Mouse (Mus musculus) stomach, adult 2 months (tissue): ENCODE results near the gene Epas1. TPM values are rescaled to one million over a fixed set of nuclear protein-coding genes. Genes with fewer than 3 reads are reported as not detected.

Experiments used
- polyA plus RNA-seq: library from polyadenylated mRNA; depleted of rRNA; stranded (reverse); fragments of >200 nt; gene quantifications from 2 replicates; pipeline ENCODE4 v1.2.3, GENCODE M21; 2012; rRNA removed

Gene Epas1
- 14.8 and 21.9 TPM in 2 replicates for polyA plus RNA-seq

DNA sequence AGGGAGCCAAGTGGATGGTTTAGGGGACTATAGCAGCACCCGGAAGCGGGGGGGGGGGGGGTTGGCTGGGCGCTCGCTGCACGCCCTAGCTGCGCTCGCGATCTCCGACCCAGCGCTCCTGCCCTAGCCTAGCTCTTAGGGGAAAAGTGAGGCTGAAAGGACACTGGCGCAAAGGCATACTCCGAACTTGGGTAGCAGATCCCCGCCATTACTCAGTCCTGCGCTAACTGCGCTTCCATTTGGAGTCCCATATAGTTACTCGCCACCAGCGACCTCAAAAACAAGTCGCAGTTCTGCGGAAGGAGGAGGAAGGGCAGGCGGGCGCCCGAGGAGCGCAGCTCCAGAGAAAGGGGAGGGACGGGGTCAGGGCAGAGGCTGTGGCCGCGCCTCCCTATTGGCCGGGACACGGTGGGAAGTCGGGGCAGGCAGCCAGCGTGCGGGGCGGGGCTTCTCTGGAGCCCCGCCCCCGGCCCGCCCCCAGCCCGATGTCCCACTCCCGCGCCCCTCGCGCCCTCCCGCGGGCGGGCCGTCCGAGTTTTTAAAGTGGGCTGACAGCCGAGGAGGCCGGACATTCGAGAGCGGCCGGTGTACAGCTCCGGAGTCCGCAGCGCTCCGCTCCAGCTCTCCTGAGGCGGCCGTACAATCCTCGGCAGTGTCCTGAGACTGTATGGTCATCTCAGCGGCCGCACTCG lies at the start of gene Epas1:
Gene Epas1 (plus strand): TSS at position 571 of the 692 bp plus-strand sequence.

Other genes starting within 250 kb of the Epas1 start
- not detected in 2 replicates for gene Gm10309, start 248.5 kb upstream of the Epas1 start, polyA plus RNA-seq
- gene Tmem247, start 163.6 kb downstream of the Epas1 start, polyA plus RNA-seq: not detected in 2 replicates
- not detected in 2 replicates for gene Atp6v1e2, start 194.2 kb downstream of the Epas1 start, polyA plus RNA-seq
- 4.0 TPM in 2 replicates for gene Rhoq, start 209.4 kb downstream of the Epas1 start, polyA plus RNA-seq